Mouse (Mus musculus) hindbrain, postnatal 0 days (tissue): ENCODE measurements around the gene Zfp229. TPM values are rescaled to one million over a fixed set of nuclear protein-coding genes. Genes with fewer than 3 reads are reported as not detected.

Source experiments
- ATAC-seq: fragments of 200-750 bp; cut with Nextera tagmentation; 2 replicates; pipeline ENCODE4 v1.8.0; 2017; ENCODE audit warnings: mild to moderate bottlenecking, moderate TSS enrichment, moderate library complexity
- DNase-seq: peaks from one replicate; pipeline ENCODE4 v3.0.0-alpha.2; 2015; ENCODE audit warnings: low spot score
- H3K27ac ChIP-seq: fragments of 300-500 bp; sonication (generic); 2 replicates; pipeline ENCODE4 v1.5.1; 2014; ENCODE audit warnings: mild to moderate bottlenecking
- H3K27me3 ChIP-seq: fragments of 300-500 bp; sonication (generic); 2 replicates; pipeline ENCODE4 v1.6.1; 2014; ENCODE audit warnings: low read length, mixed read lengths; ENCODE audit not compliant: insufficient read depth
- H3K36me3 ChIP-seq: fragments of 300-500 bp; sonication (generic); 2 replicates; pipeline ENCODE4 v1.6.1; 2014; ENCODE audit warnings: low read length, mixed read lengths; ENCODE audit not compliant: insufficient read depth
- H3K4me1 ChIP-seq: fragments of 300-500 bp; sonication (generic); 2 replicates; pipeline ENCODE4 v1.6.1; 2014; ENCODE audit warnings: antibody characterized with exemption, low read length, mixed read lengths; ENCODE audit not compliant: insufficient read depth
- H3K4me2 ChIP-seq: fragments of 300-500 bp; sonication (generic); 2 replicates; pipeline ENCODE4 v1.6.1; 2014; ENCODE audit warnings: low read depth, mild to moderate bottlenecking, low read length, moderate library complexity, mixed read lengths
- H3K4me3 ChIP-seq: fragments of 300-500 bp; sonication (generic); 2 replicates; pipeline ENCODE4 v1.5.1; 2014; ENCODE audit warnings: low read length
- H3K9ac ChIP-seq: fragments of 300-500 bp; sonication (generic); replicated peaks from 2 replicates; pipeline ENCODE4 v1.6.1; 2014; ENCODE audit warnings: mild to moderate bottlenecking, low read length, moderate library complexity, mixed read lengths
- H3K9me3 ChIP-seq: fragments of 300-500 bp; sonication (generic); 2 replicates; pipeline ENCODE4 v1.6.1; 2016; ENCODE audit warnings: low read length, mixed read lengths
- CTCF ChIP-seq: IDR thresholded peaks from 2 replicates; pipeline ENCODE4 v1.5.1; 2016; ENCODE audit warnings: antibody characterized with exemption, control low read depth, low read depth
- WGBS: fragments of 180-500 bp; shearing (Covaris S2); extraction: QIAGEN DNeasy Blood & Tissue Kit; methylation state at CpG from one replicate; pipeline ENCODE4 v1.1.7; 2014; 5-methylcytosine and 5-hydroxymethylcytosine counted together
- polyA plus RNA-seq: library from polyadenylated mRNA; unstranded; fragments of >200 nt; fragmentation: Nextera tagmentation; extraction: Ambion mirVana; gene quantifications from 2 replicates; pipeline ENCODE4 v1.2.1, GENCODE M21; 2015
- total RNA-seq: library from RNA; depleted of rRNA; stranded (reverse); fragments of >200 nt; gene quantifications from 2 replicates; pipeline ENCODE4 v1.2.3, GENCODE M21; 2014

Gene Zfp229
- total and polyA plus RNA-seq, 2 experiments from 2014 or later = 6.8 to 9.0 TPM

DNA sequence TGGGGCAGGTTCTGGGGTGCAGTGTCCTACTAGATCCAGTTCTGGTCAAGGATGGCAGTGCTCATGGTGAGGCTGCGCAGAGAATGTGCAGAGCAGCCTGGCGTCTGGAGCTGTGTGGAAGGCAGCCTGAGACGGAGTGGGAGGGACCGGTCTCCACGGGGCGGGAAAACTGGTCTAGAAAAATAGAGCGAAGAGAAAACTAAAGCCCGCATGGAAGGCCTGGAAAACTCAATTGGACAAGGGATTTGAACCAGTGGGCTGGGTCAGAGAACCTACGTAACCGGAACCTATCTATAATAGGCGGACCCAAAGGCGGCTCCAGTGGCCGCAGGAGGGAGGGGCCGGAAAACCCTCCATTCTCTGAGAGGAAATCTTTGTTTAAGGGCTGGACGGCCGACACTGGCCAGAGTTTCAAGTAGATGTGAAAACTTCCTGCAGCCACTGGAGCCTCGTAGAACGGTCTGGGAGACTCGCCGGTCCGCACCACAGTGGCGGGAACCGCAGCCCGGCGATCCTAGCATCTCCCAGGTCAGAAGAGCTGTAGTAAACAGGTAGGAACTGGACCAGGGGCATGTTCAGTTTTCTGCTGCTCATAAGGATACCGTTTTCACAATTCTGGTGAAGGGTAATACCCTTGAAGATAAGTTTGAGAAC is 23.1 kb upstream of the Zfp229 start, which contains the start of gene Zfp760:
Gene Zfp760 (plus strand): TSS at position 399 of the 654 bp plus-strand sequence.
- H3K27ac ChIP-seq = peak within 1 kb of the TSS; percentile 88
- peak within 1 kb of the TSS; percentile 71 for H3K4me3 ChIP-seq
- peak; percentile 1; the same call in 1 of the 2 replicates for TF ChIP-seq CTCF
- DNase-seq (peak; percentile 92), ATAC-seq (peak; percentile 99)
- H3K27me3 ChIP-seq = no peaks in the 10 kb centered on the region
- H3K9me3 ChIP-seq = no peaks in the 10 kb centered on the region
- H3K4me2 ChIP-seq = peak within 1 kb of the TSS; percentile 72
- no peaks in the 10 kb centered on the region for H3K36me3 ChIP-seq
- WGBS = 4% methylated on average over 26 of the region's 26 CpGs
- peak within 1 kb of the TSS; percentile 64 for H3K9ac ChIP-seq
- 0 out of 2 replicates have a peak, but pooled peaks cover 2% of the 10 kb centered on the region for H3K4me1 ChIP-seq

DNA sequence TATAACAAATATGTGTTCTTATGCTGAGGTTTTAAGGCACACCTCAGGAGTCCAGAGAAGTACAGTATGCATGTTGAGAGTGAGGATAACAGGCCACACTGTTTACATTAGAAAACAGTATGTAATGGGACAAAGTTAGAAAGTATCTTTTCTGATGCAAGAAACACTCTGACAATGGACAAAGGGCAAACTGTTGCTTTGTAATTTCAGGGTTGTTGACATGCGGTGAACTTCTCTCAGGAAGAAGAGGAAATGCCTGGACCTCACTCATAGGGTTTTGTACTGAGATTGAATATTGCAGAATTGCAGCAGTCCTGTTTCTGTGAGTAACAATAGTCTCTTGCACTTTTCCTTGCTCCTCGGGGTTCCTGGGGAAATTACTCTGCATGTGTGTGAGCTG is 22.2 kb upstream of the Zfp229 start:
- Histone ChIP-seq H3K9ac (peak overlapping the region; percentile 64; the same call in 1 of the 2 replicates), H3K4me2 (peak overlapping the region; percentile 72), H3K4me3 (peak overlapping the region; percentile 71), H3K27me3 (no peaks in the 10 kb centered on the region), H3K36me3 (no peaks in the 10 kb centered on the region), H3K4me1 (0 out of 2 replicates have a peak, but pooled peaks cover 2% of the 10 kb centered on the region), H3K9me3 (no peaks in the 10 kb centered on the region), H3K27ac (0 out of 2 replicates have a peak overlapping the region, but pooled peaks have one; percentile 88)
- WGBS = 22% methylated on average over 2 of the region's 2 CpGs
- TF ChIP-seq CTCF = no peak
- DNase-seq (peak; percentile 1), ATAC-seq (no peak)

GRCm38 (mm10) chr17:21733049-21733448 is 2.5 kb downstream of the Zfp229 start:
- DNase-seq (no peak), ATAC-seq (no peak)
- no peak for TF ChIP-seq CTCF
- H3K4me2 ChIP-seq = peak overlapping the region; percentile 65
- H3K27me3 ChIP-seq = no peaks in the 10 kb centered on the region
- H3K9me3 ChIP-seq = no peaks in the 10 kb centered on the region
- 87% methylated on average over 4 of the region's 4 CpGs for WGBS
- H3K4me3 ChIP-seq = peak overlapping the region; percentile 75
- H3K36me3 ChIP-seq = peaks cover 4% of the 10 kb centered on the region; the same call in 1 of the 2 replicates
- peaks cover 9% of the 10 kb centered on the region; the same call in 1 of the 2 replicates for H3K4me1 ChIP-seq
- peak overlapping the region; percentile 81 for H3K9ac ChIP-seq
- peak overlapping the region; percentile 85; the same call in 1 of the 2 replicates for H3K27ac ChIP-seq

DNA sequence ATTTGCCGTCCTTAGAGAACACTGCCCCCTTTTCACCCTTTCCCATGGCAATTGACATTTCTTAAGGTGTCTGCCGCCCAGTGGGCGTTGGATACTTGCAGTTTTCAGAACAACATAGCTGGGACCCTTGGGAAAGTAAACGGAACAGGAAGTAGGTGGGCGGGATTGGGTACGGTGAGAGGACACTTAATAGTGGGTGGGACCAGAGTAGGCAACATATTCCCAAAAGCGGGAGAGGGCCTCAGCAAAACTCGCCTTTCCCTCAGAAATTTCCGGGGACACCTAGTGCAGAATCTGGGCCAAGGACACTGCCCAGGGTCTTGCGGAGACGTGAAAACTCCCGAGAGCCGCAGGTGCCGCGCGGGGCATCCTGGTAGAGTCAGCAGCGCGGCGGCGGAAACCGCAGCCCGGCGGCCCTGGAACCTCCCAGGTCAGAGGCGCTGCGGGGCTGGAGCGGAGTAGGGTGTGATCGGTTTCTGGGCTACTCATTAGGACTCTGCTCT is 3.0 kb downstream of the Zfp229 start:
- Histone ChIP-seq H3K4me2 (peak overlapping the region; percentile 65), H3K4me1 (peaks cover 9% of the 10 kb centered on the region; the same call in 1 of the 2 replicates), H3K9ac (peak overlapping the region; percentile 81), H3K9me3 (no peaks in the 10 kb centered on the region), H3K36me3 (peaks cover 4% of the 10 kb centered on the region; the same call in 1 of the 2 replicates), H3K4me3 (peak overlapping the region; percentile 75), H3K27me3 (no peaks in the 10 kb centered on the region), H3K27ac (peak overlapping the region; percentile 85)
- ATAC-seq (peak; percentile 99), DNase-seq (peak; percentile 92)
- WGBS = 1% methylated on average over 27 of the region's 27 CpGs
- TF ChIP-seq CTCF = peak; percentile 65

DNA sequence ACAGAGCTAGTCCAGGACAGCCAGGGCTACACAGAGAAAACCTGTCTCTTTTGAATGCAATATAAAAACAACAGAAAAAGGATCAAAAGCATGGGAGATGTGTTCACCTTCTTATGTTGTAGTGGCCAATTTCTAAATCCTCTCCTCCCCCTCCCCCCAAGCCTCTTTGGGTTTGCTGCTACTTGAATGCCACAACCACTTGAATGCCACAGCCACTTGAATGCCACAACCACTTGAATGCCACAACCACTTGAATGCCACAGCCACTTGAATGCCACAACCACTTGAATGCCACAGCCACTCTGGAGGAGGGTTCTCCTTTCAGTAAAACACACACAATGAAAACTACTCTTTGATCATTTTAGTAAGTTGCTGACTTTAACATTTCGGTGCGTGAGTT is 22.2 kb downstream of the Zfp229 start:
- H3K27me3 ChIP-seq = no peaks in the 10 kb centered on the region
- H3K4me1 ChIP-seq = no peaks in the 10 kb centered on the region; the same call in 1 of the 2 replicates
- no peaks in the 10 kb centered on the region for H3K36me3 ChIP-seq
- no peak overlapping the region for H3K9ac ChIP-seq
- DNase-seq = no peak
- no peak overlapping the region for H3K4me3 ChIP-seq
- TF ChIP-seq CTCF = no peak
- H3K4me2 ChIP-seq = no peak overlapping the region
- H3K9me3 ChIP-seq = no peaks in the 10 kb centered on the region
- 51% methylated on average over 2 of the region's 2 CpGs for WGBS
- no peak for ATAC-seq
- no peak overlapping the region for H3K27ac ChIP-seq

DNA sequence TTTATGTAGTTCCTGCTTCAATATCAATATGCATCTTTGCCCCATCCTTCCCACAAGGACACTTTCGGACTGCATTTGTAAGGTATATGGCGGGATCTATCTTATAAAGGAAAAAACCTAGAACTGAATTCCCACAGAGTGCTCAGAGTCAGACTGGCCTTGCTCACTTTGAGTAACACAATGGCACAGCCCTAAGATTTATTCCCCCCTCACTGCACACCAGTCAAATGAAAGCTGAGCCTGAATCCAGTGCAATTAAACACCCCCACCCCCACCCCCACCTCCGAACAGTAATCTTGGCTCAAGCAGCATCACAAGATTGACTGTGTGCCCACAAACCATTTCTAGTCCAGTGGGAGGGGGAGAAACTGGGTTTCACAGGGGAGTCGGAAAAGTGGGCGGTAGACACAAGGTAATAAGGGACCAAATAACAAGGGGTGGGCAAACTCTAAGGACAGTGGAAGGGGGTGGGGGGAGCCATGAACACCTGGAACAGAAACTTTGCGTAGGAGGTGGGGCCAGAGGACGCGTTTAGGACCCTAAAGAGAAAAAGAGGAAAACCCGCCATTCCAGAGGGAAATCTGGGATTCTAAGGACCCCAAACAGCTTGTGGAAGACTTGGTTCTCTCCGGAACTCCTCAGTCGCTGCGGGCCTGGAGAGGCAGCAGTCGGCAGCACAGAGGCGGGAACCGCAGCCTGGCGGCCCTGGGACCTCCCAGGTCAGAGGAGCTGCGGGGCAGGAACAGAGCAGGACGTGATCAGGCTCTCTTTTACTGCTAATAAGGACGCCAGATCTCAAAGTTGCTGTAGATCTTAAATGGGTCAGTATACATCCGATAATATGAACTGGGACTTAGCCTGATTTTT is 23.0 kb downstream of the Zfp229 start:
- WGBS = 10% methylated on average over 20 of the region's 20 CpGs
- Histone ChIP-seq H3K27ac (no peak overlapping the region), H3K27me3 (no peaks in the 10 kb centered on the region), H3K9me3 (no peaks in the 10 kb centered on the region), H3K9ac (peak overlapping the region; percentile 37), H3K36me3 (no peaks in the 10 kb centered on the region), H3K4me3 (peak overlapping the region; percentile 37), H3K4me2 (peak overlapping the region; percentile 77), H3K4me1 (no peaks in the 10 kb centered on the region; the same call in 1 of the 2 replicates)
- peak; percentile 11 for DNase-seq
- ATAC-seq = 0 out of 2 replicates have a peak, but pooled peaks have one; percentile 24
- no peak for TF ChIP-seq CTCF
